20 mouse cellular contexts compared by ENCODE assay signal in the genomic region with DNA sequence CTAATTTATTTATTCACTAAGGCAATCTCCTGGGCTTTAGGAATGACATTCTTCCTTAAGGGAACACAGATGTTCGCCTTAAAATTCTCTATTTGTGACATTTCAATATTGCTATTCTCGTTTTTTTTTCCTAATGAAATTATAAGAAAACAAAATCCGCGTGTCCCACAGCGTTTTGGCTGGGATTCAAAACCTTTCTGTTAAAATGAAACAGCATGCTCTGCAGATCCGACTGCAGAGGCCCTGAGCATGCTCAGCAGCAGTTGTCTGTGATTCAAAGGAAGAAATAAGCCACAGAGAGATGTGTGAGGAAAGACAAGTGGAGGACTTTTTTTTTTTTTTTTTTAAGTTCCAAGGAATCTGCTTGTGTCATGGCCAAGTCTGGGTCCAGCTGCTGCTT. TPM values are rescaled to one million over a fixed set of nuclear protein-coding genes. Genes with fewer than 3 reads are reported as not detected.
DNase-seq lines count a peak whose midpoint lies in the region; ATAC-seq and TF ChIP-seq lines count a peak whose summit lies in the region.
"Had no signal": no experiment of that assay in that cellular context is flagged by ENCODE, and none has a peak within 500 bp of the region (broad histone marks: within the 10 kb centered on the region; RNA-seq: fewer than 3 reads in every experiment).

No protein-coding gene starts in this region.

- no peak overlapping the region for H3K4me2 ChIP-seq in midbrain, postnatal 0 days (ENCODE audit: low read depth, low read length, poor library complexity, severe bottlenecking)
- H3K4me2 ChIP-seq in midbrain, embryonic 15.5 days: no peak overlapping the region
- no peak overlapping the region for H3K4me2 ChIP-seq in embryonic facial prominence, embryonic 15.5 days (replicated peaks)
- H3K4me2 ChIP-seq: forebrain, embryonic 13.5 days; heart, embryonic 11.5 days; kidney, embryonic 15.5 days; liver, embryonic 11.5 days had no signal

- no peak overlapping the region for H3K9ac ChIP-seq in heart, adult 2 months (ENCODE audit: low read depth, low read length)
- H3K9ac ChIP-seq in midbrain, postnatal 0 days (replicated peaks; ENCODE audit: low read length, poor library complexity, severe bottlenecking): no peak overlapping the region
- no peak overlapping the region for H3K9ac ChIP-seq in midbrain, embryonic 15.5 days
- no peak overlapping the region for H3K9ac ChIP-seq in embryonic facial prominence, embryonic 15.5 days
- H3K9ac ChIP-seq: forebrain, embryonic 13.5 days; kidney, embryonic 15.5 days had no signal

- peaks cover 2% of the 10 kb centered on the region for H3K4me1 ChIP-seq in heart, adult 2 months (ENCODE audit: control insufficient read depth, insufficient read depth, low read length)
- no peaks in the 10 kb centered on the region; the same call in 1 of the 2 replicates for H3K4me1 ChIP-seq in midbrain, postnatal 0 days (ENCODE audit: insufficient read depth, low read length)
- peaks cover 8% of the 10 kb centered on the region for H3K4me1 ChIP-seq in midbrain, embryonic 15.5 days
- H3K4me1 ChIP-seq in embryonic facial prominence, embryonic 15.5 days: peaks cover 44% of the 10 kb centered on the region
- H3K4me1 ChIP-seq: forebrain, embryonic 13.5 days had no signal

- no peaks in the 10 kb centered on the region for H3K36me3 ChIP-seq in heart, adult 2 months (ENCODE audit: control insufficient read depth, insufficient read depth, low read length)
- no peaks in the 10 kb centered on the region for H3K36me3 ChIP-seq in midbrain, postnatal 0 days (ENCODE audit: insufficient read depth, low read length)
- no peaks in the 10 kb centered on the region for H3K36me3 ChIP-seq in midbrain, embryonic 15.5 days (replicated peaks)
- no peaks in the 10 kb centered on the region for H3K36me3 ChIP-seq in embryonic facial prominence, embryonic 15.5 days
- H3K36me3 ChIP-seq: kidney, embryonic 15.5 days had no signal

- DNase-seq in heart, adult 11 months: peak; percentile 89
- no peak for DNase-seq in heart, adult 2 months
- DNase-seq in layer of hippocampus, adult 2 months (ENCODE audit: low spot score in 2 of 2): peak; percentile 21 to 26
- DNase-seq in layer of hippocampus, postnatal 10 days (ENCODE audit: low spot score in 2 of 2): no peak
- peak; percentile 63 for DNase-seq in midbrain, postnatal 0 days (ENCODE audit: low spot score)
- DNase-seq in urinary bladder, postnatal 14 days (ENCODE audit: low spot score): no peak
- DNase-seq: adrenal gland, postnatal 10 days; gastrocnemius, adult 2 months; heart, postnatal 36 days; retina, postnatal 1 day; thymus, adult 2 months had no signal

- no peaks in the 10 kb centered on the region for H3K9me3 ChIP-seq in midbrain, postnatal 0 days (ENCODE audit: low read length)
- H3K9me3 ChIP-seq in midbrain, embryonic 15.5 days: no peaks in the 10 kb centered on the region
- H3K9me3 ChIP-seq in embryonic facial prominence, embryonic 15.5 days (replicated peaks): no peaks in the 10 kb centered on the region
- H3K9me3 ChIP-seq: forebrain, embryonic 13.5 days; kidney, embryonic 15.5 days had no signal

- intact Hi-C loops in heart, adult 2 months (cut with DNase I): no loop called here

- WGBS in heart, adult 2 months: 57% methylated on average over 6 of the region's 6 CpGs
- WGBS in midbrain, postnatal 0 days: 26% methylated on average over 6 of the region's 6 CpGs
- WGBS in midbrain, embryonic 15.5 days: 36% methylated on average over 6 of the region's 6 CpGs
- 9% methylated on average over 6 of the region's 6 CpGs for WGBS in embryonic facial prominence, embryonic 15.5 days

- TF ChIP-seq CTCF in heart, adult 2 months (IDR thresholded peaks at IDR 0.05): no peak
- TF ChIP-seq CTCF in layer of hippocampus, adult 2 months (conservative IDR thresholded peaks at IDR 0.05): no peak
- no peak for TF ChIP-seq CTCF in midbrain, postnatal 0 days (IDR thresholded peaks at IDR 0.05)

- H3K79me2 ChIP-seq in heart, adult 2 months (replicated peaks; ENCODE audit: control insufficient read depth, insufficient read depth, low read length): no peaks in the 10 kb centered on the region

- ATAC-seq in midbrain, postnatal 0 days (ENCODE audit: low FRiP score): no peak
- no peak for ATAC-seq in midbrain, embryonic 15.5 days (replicated peaks)
- ATAC-seq in embryonic facial prominence, embryonic 15.5 days (ENCODE audit: insufficient number of reproducible peaks, low FRiP score, low TSS enrichment, low read depth): no peak
- ATAC-seq: forebrain, embryonic 13.5 days; inflammation-experienced regulatory T-cells, adult 6 months; lung, postnatal 0 days had no signal

- no peak for TF ChIP-seq EP300 in heart, adult 2 months (IDR thresholded peaks at IDR 0.05; ENCODE audit: insufficient read depth, low read depth, low read length)

- H3K27me3 ChIP-seq in heart, adult 2 months (ENCODE audit: control insufficient read depth, insufficient read depth, low read length): no peaks in the 10 kb centered on the region
- no peaks in the 10 kb centered on the region for H3K27me3 ChIP-seq in midbrain, postnatal 0 days (ENCODE audit: insufficient read depth, low read length)
- H3K27me3 ChIP-seq in midbrain, embryonic 15.5 days (replicated peaks): no peaks in the 10 kb centered on the region
- H3K27me3 ChIP-seq in embryonic facial prominence, embryonic 15.5 days: no peaks in the 10 kb centered on the region
- H3K27me3 ChIP-seq: forebrain, embryonic 13.5 days; kidney, embryonic 15.5 days had no signal

- no peak for TF ChIP-seq POLR2A in heart, adult 2 months (IDR thresholded peaks at IDR 0.05; ENCODE audit: insufficient read depth, low read depth, low read length)

- H3K4me3 ChIP-seq in heart, adult 2 months: no peak overlapping the region
- H3K4me3 ChIP-seq in layer of hippocampus, adult 2 months: no peak overlapping the region
- H3K4me3 ChIP-seq in midbrain, postnatal 0 days (ENCODE audit: low read depth, low read length): no peak overlapping the region
- no peak overlapping the region for H3K4me3 ChIP-seq in midbrain, embryonic 15.5 days
- H3K4me3 ChIP-seq in embryonic facial prominence, embryonic 15.5 days (replicated peaks): no peak overlapping the region
- H3K4me3 ChIP-seq: forebrain, embryonic 13.5 days; gastrocnemius, adult 2 months; kidney, embryonic 15.5 days; myocyte had no signal

- no peak overlapping the region for H3K27ac ChIP-seq in heart, adult 2 months
- H3K27ac ChIP-seq in layer of hippocampus, adult 2 months: no peak overlapping the region
- no peak overlapping the region for H3K27ac ChIP-seq in midbrain, postnatal 0 days (ENCODE audit: low read depth, low read length)
- no peak overlapping the region for H3K27ac ChIP-seq in midbrain, embryonic 15.5 days
- H3K27ac ChIP-seq in embryonic facial prominence, embryonic 15.5 days (replicated peaks): peak overlapping the region; percentile 49; the same call in 1 of the 2 replicates
- H3K27ac ChIP-seq: forebrain, embryonic 13.5 days; gastrocnemius, adult 2 months; kidney, embryonic 15.5 days had no signal

RNA-seq across cellular contexts. Expression of gene Hif1a, which starts 34.3 kb away (rescaled TPM):
- total RNA-seq in heart, adult 2 months (2021): 10 to 100 TPM; 45.3 to 45.7 TPM
- polyA plus RNA-seq in heart, adult 2 months (2012; rRNA removed): 18.0 and 35.1 TPM in 2 replicates
- 10 to 100 TPM; 56.1 to 57.8 TPM for total RNA-seq in layer of hippocampus, adult 2 months (2021)
- 10 to 100 TPM; 62.4 to 64.4 TPM for total RNA-seq in layer of hippocampus, postnatal 10 days (2021)
- total RNA-seq in midbrain, postnatal 0 days (2014; rRNA removed): 104 and 119 TPM in 2 replicates
- 55.9 and 62.6 TPM in 2 replicates for polyA plus RNA-seq in midbrain, postnatal 0 days (2015; fragmentation: Nextera tagmentation; extraction: Ambion mirVana)
- 78.3 and 79.0 TPM in 2 replicates for polyA plus RNA-seq in midbrain, embryonic 15.5 days (2015; fragmentation: Nextera tagmentation; extraction: Ambion mirVana)
- 86.3 and 100 TPM in 2 replicates for polyA plus RNA-seq in embryonic facial prominence, embryonic 15.5 days (2015; fragmentation: Nextera tagmentation; extraction: Ambion mirVana)

Comparison
In these comparisons a context has a peak if more than half of its experiments do, and no peak if none do; other contexts are left out.
1. DNase-seq: peak in heart, adult 11 months (single experiment), layer of hippocampus, adult 2 months (2 of 2) and midbrain, postnatal 0 days (single experiment); none in heart, adult 2 months (0 of 2), layer of hippocampus, postnatal 10 days (0 of 2) and urinary bladder, postnatal 14 days (single experiment).